Mouse (Mus musculus) megakaryocyte, adult 5-6 weeks (primary cell): ENCODE data around the gene 1700013F07Rik. TPM values are rescaled to one million over a fixed set of nuclear protein-coding genes. Genes with fewer than 3 reads are reported as not detected.
A peak's percentile ranks its signal among the peaks of the same experiment; 100 is the strongest.
"Not testable (repeated sequence)": the region's sequence is repeated elsewhere in the genome, so short reads cannot be mapped to it uniquely, and the experiment has no call there.

Experiments used
- ATAC-seq: 2 replicates; pipeline ENCODE4 v1.8.0; 2016; ENCODE audit warnings: mild to moderate bottlenecking, inconsistent platforms; ENCODE audit not compliant: poor library complexity, severe bottlenecking
- total RNA-seq, 2 experiments: library from RNA; stranded (forward) in 1 of 2; stranded (reverse) in 1 of 2; fragments of 153-499, 151-499 nt in 1 of 2; fragments of 221-1000, 200-1000 nt in 1 of 2; gene quantifications; 2 replicates each; pipeline versions ENCODE4 v1.2.3 to v1.2.4; 2015 to 2017

The 1700013F07Rik gene
- total RNA-seq (2015) (not detected in 2 replicates), total RNA-seq (2017) (not detected in 2 replicates)

DNA sequence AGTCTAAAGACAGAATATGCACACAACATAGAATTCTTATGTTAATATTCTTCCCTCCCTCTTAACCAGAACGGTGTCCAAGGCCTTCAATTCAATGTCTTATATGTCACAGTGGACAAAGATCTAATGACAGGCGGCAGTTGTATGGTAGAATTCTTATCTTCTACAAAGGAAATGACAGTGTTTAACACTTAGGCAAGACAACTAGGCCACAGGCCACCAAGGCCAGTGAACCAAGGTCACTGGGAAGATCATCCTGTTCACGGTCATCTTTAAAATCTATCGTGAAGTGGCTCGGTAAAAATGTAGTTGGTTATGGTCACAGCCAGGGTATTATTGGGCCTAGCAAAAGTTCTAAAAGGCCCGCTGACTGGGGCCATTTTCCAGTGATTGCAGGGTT lies at the start of gene 1700013F07Rik:
1700013F07Rik (plus strand) TSS at position 200 of the 400 bp plus-strand sequence.
- no peak for ATAC-seq

- ATAC-seq: no peak
Measured at GRCm38 (mm10) chr3:108484749-108485148, 49.2 kb upstream of the 1700013F07Rik start.

DNA sequence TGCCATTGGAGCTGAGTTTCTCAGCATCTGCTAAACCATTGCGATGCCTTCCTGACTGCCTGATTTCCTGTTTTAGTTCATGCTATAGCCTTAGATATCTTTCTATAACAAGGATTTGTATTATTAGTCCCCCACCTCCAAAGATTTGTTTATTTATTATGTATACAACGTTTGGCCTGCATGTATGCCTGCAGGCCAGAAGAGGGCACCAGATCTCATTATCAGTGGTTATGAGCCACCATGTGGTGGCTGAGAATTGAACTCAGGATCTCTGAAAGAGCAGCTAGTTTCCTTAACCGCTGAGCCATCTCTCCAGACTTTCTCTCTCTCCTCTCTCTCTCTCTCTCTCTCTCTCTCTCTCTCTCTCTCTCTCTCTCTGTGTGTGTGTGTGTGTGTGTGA lies 44.0 kb upstream of the 1700013F07Rik start:
- ATAC-seq: no peak

GRCm38 (mm10) chr3:108494861-108495474 lies 39.0 kb upstream of the 1700013F07Rik start:
- no peak for ATAC-seq

GRCm38 (mm10) chr3:108495486-108495885 lies 38.5 kb upstream of the 1700013F07Rik start:
- ATAC-seq: no peak

DNA sequence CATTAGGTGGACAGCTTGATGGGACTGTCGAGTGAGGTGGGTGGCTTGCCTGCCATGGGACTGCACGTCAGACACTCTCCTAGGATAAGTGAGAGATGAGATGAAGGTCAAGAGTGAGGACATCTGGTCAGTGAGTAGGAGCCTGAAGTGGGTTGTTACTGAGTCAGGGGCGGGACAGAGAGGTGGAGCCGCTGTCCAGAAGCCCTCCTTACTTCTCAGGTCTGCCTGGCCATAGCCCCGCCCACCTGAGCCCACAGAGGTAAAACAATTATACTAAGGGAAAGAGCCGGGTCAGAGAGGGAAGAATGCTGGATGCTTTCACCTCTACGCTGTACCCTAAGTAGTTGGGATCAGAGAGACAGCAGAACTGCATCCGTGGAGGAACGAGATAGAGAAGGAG lies 36.3 kb upstream of the 1700013F07Rik start:
- no peak for ATAC-seq

- no peak for ATAC-seq
Measured at GRCm38 (mm10) chr3:108499826-108500225, 34.1 kb upstream of the 1700013F07Rik start.

GRCm38 (mm10) chr3:108501411-108501810 lies 32.5 kb upstream of the 1700013F07Rik start:
- not testable (repeated sequence) for ATAC-seq

DNA sequence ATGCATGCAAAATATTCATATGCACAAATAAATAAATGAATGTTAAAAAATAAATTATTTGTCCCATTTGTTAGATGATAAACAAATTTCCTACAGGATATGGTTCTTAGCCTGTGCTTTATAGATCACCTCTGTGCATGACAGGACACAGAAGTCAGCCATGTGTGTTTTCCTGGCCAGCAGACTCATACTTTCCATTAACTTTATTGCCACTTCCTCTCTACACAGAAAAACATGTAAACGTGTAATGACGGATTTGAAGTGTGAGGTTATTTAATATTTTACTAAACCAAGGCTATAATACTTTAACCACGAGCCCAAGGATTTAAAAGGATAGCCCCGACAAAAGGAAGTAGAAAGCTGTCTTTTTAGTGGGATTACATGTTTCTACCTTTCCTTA lies 30.0 kb upstream of the 1700013F07Rik start:
- no peak for ATAC-seq

DNA sequence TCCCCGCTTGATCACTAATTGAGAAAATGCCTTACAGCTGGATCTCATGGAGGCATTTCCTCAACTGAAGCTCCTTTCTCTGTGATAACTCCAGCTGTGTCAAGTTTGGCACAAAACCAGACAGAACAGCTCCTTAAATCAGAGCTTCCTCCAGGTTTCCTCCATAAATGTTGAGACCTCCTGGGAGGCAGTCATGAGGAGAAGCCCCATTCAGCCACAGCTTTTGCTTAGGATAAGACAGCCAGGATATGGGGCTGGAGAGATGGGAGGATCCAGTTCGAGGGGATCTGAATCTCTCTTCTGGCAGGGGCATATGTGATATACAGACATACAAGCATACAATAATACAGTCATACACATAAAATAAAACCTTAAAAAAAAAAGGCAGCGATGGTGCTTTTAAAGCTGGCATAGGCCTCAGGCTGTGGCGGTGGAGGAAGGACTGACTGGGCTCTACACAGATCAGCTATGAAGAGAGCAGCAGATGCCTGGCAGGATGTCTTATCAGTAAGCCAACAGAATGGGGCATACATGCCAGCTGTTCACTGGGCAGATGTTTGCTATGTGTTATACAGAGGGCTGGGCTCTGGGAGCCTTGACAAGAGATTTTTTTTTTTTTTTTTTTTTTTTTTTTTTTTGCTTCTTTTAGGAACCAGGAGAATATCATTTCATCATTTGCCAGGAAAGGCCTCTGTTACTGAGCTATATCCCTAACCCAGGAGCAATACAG lies 25.0 kb upstream of the 1700013F07Rik start:
- peak; percentile 40 for ATAC-seq

- ATAC-seq: no peak
Measured at GRCm38 (mm10) chr3:108510156-108510555, 23.8 kb upstream of the 1700013F07Rik start.

DNA sequence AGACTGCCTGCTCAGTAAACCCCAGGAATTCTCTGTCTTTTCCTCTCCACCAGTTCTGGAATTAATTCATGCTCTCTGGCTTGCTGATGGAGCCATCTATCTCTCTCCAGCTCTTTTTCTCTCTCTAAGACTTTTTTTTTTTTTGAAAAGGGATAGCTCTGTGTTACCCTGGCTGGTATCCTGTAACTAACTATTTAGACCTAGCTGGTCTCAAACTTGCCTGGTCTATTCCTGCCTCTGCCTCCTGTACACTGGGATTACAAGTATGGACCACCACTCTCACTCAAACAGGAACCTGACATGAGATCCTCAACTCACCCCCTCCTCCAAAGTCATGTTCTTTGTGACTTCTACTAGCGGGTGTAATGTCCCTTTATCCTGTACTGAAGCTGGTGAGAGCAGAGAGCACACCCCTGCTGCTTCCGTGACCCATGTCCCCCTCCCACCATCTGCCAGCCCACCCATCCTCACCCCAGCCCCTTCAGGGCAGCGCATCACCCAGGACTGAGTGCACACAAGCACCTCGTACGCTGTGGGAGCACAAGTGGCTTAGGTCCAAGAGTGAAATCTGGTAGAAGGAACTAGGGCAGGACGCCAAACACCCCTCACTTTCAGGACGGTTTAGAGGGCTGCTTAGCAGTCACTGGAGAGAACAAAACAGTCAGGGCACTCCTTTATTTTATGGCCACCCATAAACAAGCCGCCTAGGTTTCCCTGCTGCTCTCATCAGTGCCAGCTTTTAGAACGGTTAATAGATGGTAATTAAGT lies 23.1 kb upstream of the 1700013F07Rik start:
- ATAC-seq: no peak

DNA sequence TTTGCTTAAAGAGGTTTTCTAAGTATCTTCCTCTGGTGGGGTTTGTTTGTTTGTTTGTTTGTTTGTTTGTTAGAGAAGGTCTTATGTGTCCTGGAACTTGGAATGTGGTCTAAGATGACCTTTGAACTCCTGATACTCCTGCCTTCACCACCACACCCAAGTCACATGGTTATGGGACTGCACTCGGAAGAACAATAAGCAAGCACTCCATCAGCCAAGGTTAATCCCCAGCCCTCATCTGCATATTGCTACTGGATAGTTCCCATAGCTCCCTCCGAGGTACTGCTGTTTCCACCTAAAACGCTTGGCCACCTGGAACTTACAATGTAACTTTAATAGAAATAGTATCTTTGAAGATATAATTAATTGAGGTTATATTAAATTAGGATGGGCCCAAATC lies 20.5 kb upstream of the 1700013F07Rik start:
- ATAC-seq: no peak

DNA sequence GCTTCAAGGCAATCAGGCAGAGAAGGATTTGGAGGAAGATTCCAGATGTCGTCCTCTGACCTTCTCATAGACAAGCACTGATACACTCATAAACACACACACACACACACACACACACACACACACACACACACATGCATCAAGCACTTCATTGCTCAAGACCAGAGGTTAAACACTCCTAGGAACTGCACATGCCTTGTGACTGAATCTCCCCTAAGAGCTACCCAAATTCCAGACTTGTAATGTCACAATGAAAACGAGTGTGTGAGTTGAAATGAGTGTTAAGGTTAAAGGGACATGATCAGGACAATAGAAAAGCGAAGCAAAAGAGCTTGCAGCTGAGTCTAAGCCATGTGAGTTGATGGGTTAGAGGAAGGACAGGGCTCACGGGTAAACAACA lies 15.7 kb upstream of the 1700013F07Rik start:
- ATAC-seq: no peak

DNA sequence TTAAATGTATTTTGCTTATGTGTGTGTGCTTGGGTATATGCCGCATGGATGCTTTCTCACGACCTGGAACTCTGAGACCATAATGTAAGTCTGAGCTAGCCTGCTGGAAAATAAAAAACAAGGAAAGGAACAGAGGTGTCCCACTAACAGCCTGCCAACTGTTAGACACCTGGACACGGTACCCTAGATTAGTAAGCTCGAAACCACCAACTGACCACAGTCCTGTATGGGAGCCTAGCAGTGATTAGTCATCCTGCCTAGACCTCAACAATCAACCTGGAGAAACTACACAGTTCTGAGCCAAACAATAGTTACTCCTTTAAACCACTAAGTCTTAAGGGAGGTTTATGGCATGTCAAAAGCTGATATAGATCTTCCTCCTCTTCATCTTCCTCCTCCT lies 10.5 kb upstream of the 1700013F07Rik start:
- no peak for ATAC-seq

DNA sequence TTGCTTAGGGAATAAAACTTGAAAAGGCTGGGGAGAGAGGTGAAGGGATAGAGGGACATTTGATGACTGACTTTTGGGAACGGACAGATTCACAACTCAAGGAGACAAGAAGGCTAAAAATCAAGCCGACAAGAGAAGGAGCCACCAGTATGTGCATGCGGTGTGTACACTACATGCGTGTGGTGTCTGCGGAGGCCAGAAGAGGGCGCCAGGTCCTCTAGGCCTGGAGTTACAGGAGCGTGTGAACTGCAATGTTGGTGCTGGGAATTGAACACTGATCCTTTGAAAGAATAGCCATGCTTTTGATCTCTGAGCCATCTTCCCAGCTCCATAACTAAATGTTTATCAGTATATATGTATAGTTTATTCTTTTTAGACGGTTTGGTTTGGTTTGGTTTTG lies 5.5 kb upstream of the 1700013F07Rik start:
- ATAC-seq: no peak

- ATAC-seq: no peak
Measured at GRCm38 (mm10) chr3:108533114-108533885, 650 bp upstream of the 1700013F07Rik start.

DNA sequence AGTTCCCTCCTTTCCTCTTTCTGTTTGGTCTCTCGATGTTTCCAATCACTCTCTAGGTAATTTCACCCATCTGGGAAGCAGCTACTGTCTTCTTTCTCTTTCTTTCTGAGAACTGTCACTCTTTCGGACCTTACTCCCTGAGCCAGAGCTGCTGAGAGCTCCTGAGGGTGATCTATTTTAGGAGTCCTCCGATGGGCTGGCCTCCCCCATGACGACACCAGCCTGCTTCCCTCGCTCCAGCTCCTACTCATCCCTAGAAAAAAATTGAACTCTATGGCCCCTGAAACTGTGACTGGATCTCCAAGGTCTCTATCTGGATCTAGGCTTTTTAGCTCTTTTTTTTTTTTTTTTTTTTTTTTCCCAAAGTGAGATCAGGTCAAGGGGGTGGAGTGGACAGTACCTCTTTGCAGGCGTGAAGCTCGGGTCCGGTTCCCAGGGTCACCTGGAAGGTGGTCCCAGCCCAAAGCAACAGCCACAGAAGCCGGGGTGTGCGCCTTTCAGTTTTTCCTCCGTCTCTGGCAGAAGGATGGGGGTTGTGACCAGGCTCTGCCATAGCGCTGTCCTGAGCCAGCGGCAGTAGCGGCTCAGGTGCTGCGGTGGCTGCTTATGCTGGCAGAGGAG lies 2.1 kb downstream of the 1700013F07Rik start:
- ATAC-seq: no peak

DNA sequence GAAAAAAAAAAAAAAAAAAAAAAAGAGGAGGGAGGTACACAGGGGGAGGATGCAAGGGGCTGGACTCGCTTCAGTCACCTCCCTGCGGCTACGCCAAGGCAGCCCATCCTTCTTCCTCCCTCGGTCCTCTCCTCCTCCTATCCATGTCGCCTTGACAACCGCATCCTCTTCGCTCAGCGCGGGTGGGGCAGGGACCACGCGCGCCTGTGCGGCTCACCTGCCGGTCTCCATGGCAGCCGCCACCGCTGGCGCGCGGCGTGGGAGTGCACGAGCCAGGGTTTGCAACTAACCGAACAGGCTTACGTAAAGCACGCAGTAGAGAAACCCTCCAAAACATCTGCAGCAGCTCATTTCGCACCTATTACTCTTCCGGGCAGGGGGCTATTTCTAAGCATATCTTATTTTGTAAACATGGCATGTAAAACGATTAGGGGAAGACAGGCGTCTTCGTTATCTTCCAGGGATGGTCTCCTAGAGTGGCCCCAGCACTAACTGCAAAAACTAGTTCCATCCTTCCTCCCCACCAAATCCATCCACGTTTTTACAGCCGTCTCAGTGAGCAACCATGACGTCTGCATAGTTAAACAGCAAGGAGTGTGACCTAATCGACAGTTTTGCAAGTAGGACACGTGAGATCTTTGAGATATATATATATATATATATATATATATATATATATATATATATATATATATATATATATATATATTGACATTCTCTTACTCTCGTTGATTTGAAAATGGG lies 2.7 kb downstream of the 1700013F07Rik start, which contains the start of gene 5330417C22Rik:
5330417C22Rik (minus strand) TSS at position 20 of the 744 bp plus-strand sequence.
- ATAC-seq: peak; percentile 73

DNA sequence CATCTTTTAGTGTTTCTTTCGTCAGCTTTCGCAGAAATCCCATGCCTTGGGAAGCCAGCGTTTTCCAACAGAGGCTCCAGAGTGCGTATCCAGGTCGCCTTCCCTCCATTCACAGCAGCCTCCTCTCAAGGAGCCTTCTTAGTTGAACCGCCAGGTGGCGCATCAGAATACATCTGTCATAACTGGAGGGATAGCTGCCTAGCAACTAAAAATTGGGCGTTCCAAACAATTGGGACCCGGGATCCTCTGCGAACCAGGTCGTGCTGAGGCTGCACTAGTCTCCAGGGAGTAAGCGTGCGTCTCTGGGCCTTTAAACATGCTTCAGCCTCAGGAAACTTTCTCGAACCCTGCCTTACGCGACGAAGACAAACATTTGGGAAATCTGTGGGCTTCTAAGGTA lies 3.4 kb downstream of the 1700013F07Rik start:
- peak; percentile 93 for ATAC-seq
